Mouse (Mus musculus) liver, embryonic 14.5 days (tissue): ENCODE measurements around the gene Rnf185.

Experiments
- CTCF ChIP-seq: IDR thresholded peaks from 2 replicates; pipeline ENCODE4 v1.5.1; 2016; ENCODE audit warnings: antibody characterized with exemption, low read depth, control low read depth
- EP300 ChIP-seq: IDR thresholded peaks from 2 replicates; pipeline ENCODE4 v1.6.1; 2016; ENCODE audit warnings: antibody characterized with exemption, low read depth

DNA sequence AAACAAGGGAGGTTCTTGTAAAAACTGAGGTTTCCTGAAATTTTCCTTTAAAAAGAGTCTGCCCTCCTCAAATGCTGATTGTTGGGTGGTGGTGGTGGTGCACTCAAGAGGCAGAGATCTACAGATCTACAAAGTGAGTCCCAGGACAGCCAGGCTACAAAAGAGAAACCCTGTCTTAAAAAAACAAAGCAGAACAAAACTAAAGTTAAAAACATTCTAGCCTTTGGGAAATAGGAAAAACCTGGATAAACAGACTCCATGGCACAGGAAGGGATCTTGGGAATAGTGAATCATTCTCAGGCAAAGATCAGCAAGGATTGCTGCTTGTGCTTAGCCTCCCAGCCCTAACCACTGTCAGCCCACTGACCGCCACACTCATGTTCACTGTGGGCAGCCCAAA is 10.7 kb upstream of the Rnf185 start:
- TF ChIP-seq EP300 (no peak), CTCF (no peak)
